Mouse (Mus musculus): Measurements from ENCODE around the gene Nup85. TPM values are rescaled to one million over a fixed set of nuclear protein-coding genes. Genes with fewer than 3 reads are reported as not detected.

The Nup85 gene
- total and polyA plus RNA-seq, 3 experiments = 19.8 to 28.0 (median 20.2) TPM

GRCm38 (mm10) chr11:115606733-115607132 is 42.5 kb downstream of the Nup85 start:
- TF ChIP-seq POLR2A (IDR thresholded peaks at IDR 0.05; ENCODE audit: insufficient read depth, low read depth, low read length) (no peak), EP300 (IDR thresholded peaks at IDR 0.05; ENCODE audit: insufficient read depth, low read depth, low read length) (no peak), CTCF (IDR thresholded peaks at IDR 0.05) (no peak)
- 86% methylated on average over 18 of the region's 18 CpGs for WGBS
- intact Hi-C loops (cut with DNase I) = no loop called here
- Histone ChIP-seq H3K9ac (ENCODE audit: low read depth, low read length) (no peak overlapping the region), H3K27ac (no peak overlapping the region), H3K79me2 (replicated peaks; ENCODE audit: control insufficient read depth, insufficient read depth, low read length) (peaks cover 3% of the 10 kb centered on the region; the same call in 1 of the 2 replicates), H3K36me3 (ENCODE audit: control insufficient read depth, insufficient read depth, low read length) (no peaks in the 10 kb centered on the region; the same call in 1 of the 2 replicates), H3K27me3 (ENCODE audit: control insufficient read depth, insufficient read depth, low read length) (no peaks in the 10 kb centered on the region), H3K4me3 (no peak overlapping the region), H3K4me1 (ENCODE audit: control insufficient read depth, insufficient read depth, low read length) (peaks cover 4% of the 10 kb centered on the region; the same call in 1 of the 2 replicates)
- no peak for DNase-seq

- 77% methylated on average over 23 of the region's 23 CpGs for WGBS
- H3K4me3 ChIP-seq = no peak overlapping the region
- no peak overlapping the region for H3K9ac ChIP-seq (ENCODE audit: low read depth, low read length)
- peaks cover 7% of the 10 kb centered on the region for H3K4me1 ChIP-seq (ENCODE audit: control insufficient read depth, insufficient read depth, low read length)
- intact Hi-C loops (cut with DNase I) = no loop called here
- no peak overlapping the region for H3K27ac ChIP-seq
- DNase-seq = no peak
- no peaks in the 10 kb centered on the region; the same call in 1 of the 2 replicates for H3K36me3 ChIP-seq (ENCODE audit: control insufficient read depth, insufficient read depth, low read length)
- no peak for TF ChIP-seq EP300 (IDR thresholded peaks at IDR 0.05; ENCODE audit: insufficient read depth, low read depth, low read length)
- no peak for TF ChIP-seq CTCF (IDR thresholded peaks at IDR 0.05)
- no peak for TF ChIP-seq POLR2A (IDR thresholded peaks at IDR 0.05; ENCODE audit: insufficient read depth, low read depth, low read length)
- no peaks in the 10 kb centered on the region for H3K27me3 ChIP-seq (ENCODE audit: control insufficient read depth, insufficient read depth, low read length)
- peaks cover 3% of the 10 kb centered on the region; the same call in 1 of the 2 replicates for H3K79me2 ChIP-seq (replicated peaks; ENCODE audit: control insufficient read depth, insufficient read depth, low read length)
Observed at GRCm38 (mm10) chr11:115608421-115609399, 44.5 kb downstream of the Nup85 start.

GRCm38 (mm10) chr11:115609576-115609975 is 45.3 kb downstream of the Nup85 start:
- Histone ChIP-seq H3K27ac (no peak overlapping the region), H3K4me1 (ENCODE audit: control insufficient read depth, insufficient read depth, low read length) (peaks cover 7% of the 10 kb centered on the region), H3K36me3 (ENCODE audit: control insufficient read depth, insufficient read depth, low read length) (no peaks in the 10 kb centered on the region; the same call in 1 of the 2 replicates), H3K9ac (ENCODE audit: low read depth, low read length) (no peak overlapping the region), H3K27me3 (ENCODE audit: control insufficient read depth, insufficient read depth, low read length) (no peaks in the 10 kb centered on the region), H3K79me2 (replicated peaks; ENCODE audit: control insufficient read depth, insufficient read depth, low read length) (peaks cover under 1% of the 10 kb centered on the region; the same call in 1 of the 2 replicates), H3K4me3 (no peak overlapping the region)
- DNase-seq = no peak
- 70% methylated on average over 3 of the region's 3 CpGs for WGBS
- intact Hi-C loops (cut with DNase I) = no loop called here
- TF ChIP-seq CTCF (IDR thresholded peaks at IDR 0.05) = no peak
- no peak for TF ChIP-seq EP300 (IDR thresholded peaks at IDR 0.05; ENCODE audit: insufficient read depth, low read depth, low read length)
- no peak for TF ChIP-seq POLR2A (IDR thresholded peaks at IDR 0.05; ENCODE audit: insufficient read depth, low read depth, low read length)

GRCm38 (mm10) chr11:115611173-115611572 is 46.9 kb downstream of the Nup85 start:
- Histone ChIP-seq H3K4me3 (no peak overlapping the region), H3K9ac (ENCODE audit: low read depth, low read length) (no peak overlapping the region), H3K27me3 (ENCODE audit: control insufficient read depth, insufficient read depth, low read length) (no peaks in the 10 kb centered on the region), H3K36me3 (ENCODE audit: control insufficient read depth, insufficient read depth, low read length) (no peaks in the 10 kb centered on the region), H3K4me1 (ENCODE audit: control insufficient read depth, insufficient read depth, low read length) (peaks cover 5% of the 10 kb centered on the region), H3K79me2 (replicated peaks; ENCODE audit: control insufficient read depth, insufficient read depth, low read length) (no peaks in the 10 kb centered on the region), H3K27ac (no peak overlapping the region)
- DNase-seq = no peak
- 88% methylated on average over 6 of the region's 6 CpGs for WGBS
- intact Hi-C loops (cut with DNase I) = loop anchor here (5.0 kb wide), 1 partner anchor 119 kb away; the partner anchor contains the start of gene Nt5c
- TF ChIP-seq EP300 (IDR thresholded peaks at IDR 0.05; ENCODE audit: insufficient read depth, low read depth, low read length) (no peak), POLR2A (IDR thresholded peaks at IDR 0.05; ENCODE audit: insufficient read depth, low read depth, low read length) (no peak)

- Histone ChIP-seq H3K4me3 (peak overlapping the region; percentile 90), H3K27ac (peak overlapping the region; percentile 99), H3K36me3 (ENCODE audit: control insufficient read depth, insufficient read depth, low read length) (no peaks in the 10 kb centered on the region), H3K9ac (ENCODE audit: low read depth, low read length) (peak overlapping the region; percentile 81), H3K79me2 (replicated peaks; ENCODE audit: control insufficient read depth, insufficient read depth, low read length) (no peaks in the 10 kb centered on the region), H3K4me1 (ENCODE audit: control insufficient read depth, insufficient read depth, low read length) (peaks cover 5% of the 10 kb centered on the region), H3K27me3 (ENCODE audit: control insufficient read depth, insufficient read depth, low read length) (no peaks in the 10 kb centered on the region)
- under 1% methylated on average over 13 of the region's 13 CpGs for WGBS
- intact Hi-C loops (cut with DNase I) = loop anchor here (5.0 kb wide), 1 partner anchor 120 kb away; the partner anchor contains the start of gene Nt5c
- peak; percentile 83 to 84 for DNase-seq
- TF ChIP-seq POLR2A (IDR thresholded peaks at IDR 0.05; ENCODE audit: insufficient read depth, low read depth, low read length) = no peak
- peak; percentile 40 for TF ChIP-seq CTCF (IDR thresholded peaks at IDR 0.05)
- no peak for TF ChIP-seq EP300 (IDR thresholded peaks at IDR 0.05; ENCODE audit: insufficient read depth, low read depth, low read length)
Observed at GRCm38 (mm10) chr11:115612059-115612409, 47.8 kb downstream of the Nup85 start.

Measured in heart, adult 2 months (tissue).